Mouse (Mus musculus): Measurements from ENCODE around the gene Mypop. TPM values are rescaled to one million over a fixed set of nuclear protein-coding genes. Genes with fewer than 3 reads are reported as not detected.

The Mypop gene
- polyA plus RNA-seq, 1 experiment from 2014 or later = 3.3 TPM

DNA sequence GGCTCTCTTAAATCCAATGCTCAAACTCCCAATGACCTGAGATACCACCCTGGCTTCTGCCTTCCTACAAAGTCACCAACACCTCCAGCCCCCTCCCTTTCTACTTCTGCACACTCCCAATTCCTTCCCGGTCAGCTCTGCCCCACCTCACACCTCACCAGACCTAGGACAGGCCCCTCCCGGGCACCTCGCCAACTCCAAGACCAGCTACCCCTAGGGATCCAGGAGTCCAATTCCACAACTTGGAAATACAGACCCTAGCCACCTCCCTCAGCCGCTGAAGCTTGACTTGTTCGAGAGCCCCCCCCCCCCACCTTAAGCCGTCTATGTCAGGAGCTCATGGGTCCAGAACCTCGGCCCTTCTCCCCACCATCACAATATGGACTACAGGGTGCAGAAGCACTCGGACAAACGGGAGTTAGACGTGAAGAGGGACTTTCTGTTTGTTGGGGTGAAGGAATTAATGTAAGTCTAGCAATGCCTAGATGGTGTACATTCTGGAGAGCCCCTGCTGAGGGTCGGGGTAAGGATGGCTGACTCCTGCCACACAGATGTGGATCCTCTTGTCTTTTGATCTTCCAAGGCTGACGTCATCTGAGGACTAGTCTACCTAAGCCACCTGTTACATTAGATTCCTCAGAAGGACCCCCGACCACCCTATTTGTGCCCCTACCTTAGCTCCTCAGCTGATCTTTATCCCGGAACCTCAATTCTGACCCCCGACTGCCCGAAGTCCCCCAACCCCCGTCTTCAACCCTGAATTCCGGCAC lies 31.3 kb downstream of the Mypop start:
- no peak for ATAC-seq (replicated peaks; ENCODE audit: low FRiP score, low read depth)
- WGBS = 48% methylated on average over 18 of the region's 18 CpGs
- DNase-seq (ENCODE audit: low spot score) = no peak
- H3K36me3 ChIP-seq (ENCODE audit: insufficient read depth, low read length) = no peaks in the 10 kb centered on the region
- TF ChIP-seq CTCF (IDR thresholded peaks at IDR 0.05; ENCODE audit: low read depth) = no peak
- no peak overlapping the region for H3K4me2 ChIP-seq (ENCODE audit: low read length)
- no peak overlapping the region for H3K9ac ChIP-seq (ENCODE audit: low read depth, low read length)
- H3K9me3 ChIP-seq (replicated peaks; ENCODE audit: low read length) = no peaks in the 10 kb centered on the region
- peaks cover 15% of the 10 kb centered on the region for H3K27me3 ChIP-seq (ENCODE audit: insufficient read depth, low read length)
- 0 out of 2 replicates have a peak, but pooled peaks cover 9% of the 10 kb centered on the region for H3K4me1 ChIP-seq (replicated peaks; ENCODE audit: insufficient read depth, low read length)
- H3K27ac ChIP-seq = no peak overlapping the region
- H3K4me3 ChIP-seq (replicated peaks; ENCODE audit: low read depth, low read length) = no peak overlapping the region

DNA sequence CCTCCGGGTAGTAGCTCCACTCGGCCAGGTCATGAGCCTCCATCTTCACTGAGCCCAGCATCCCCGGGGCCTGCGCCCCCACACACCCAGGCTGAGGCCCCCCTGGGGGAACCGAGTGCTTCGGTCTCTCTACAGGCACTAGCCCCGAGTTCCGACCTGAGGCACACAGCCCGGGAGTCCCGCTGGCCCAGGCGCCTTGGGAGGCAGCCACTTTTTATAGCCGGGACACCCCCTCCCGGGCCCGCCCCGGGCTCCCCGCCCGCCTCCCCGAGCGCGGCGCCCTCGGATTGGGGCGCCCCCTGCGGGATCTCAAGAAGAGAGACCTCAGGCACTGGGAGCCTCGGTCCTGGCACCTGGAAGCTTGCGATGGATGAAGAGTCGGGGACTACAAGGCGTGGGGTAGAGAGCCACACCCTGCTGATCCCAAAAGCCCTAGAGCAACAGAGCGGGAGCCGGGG lies 32.3 kb downstream of the Mypop start, which contains the start of gene Foxa3:
Foxa3 (minus strand) TSS at position 182 of the 458 bp plus-strand sequence.
- Histone ChIP-seq H3K4me2 (ENCODE audit: low read length) (peak within 1 kb of the TSS; percentile 74), H3K36me3 (ENCODE audit: insufficient read depth, low read length) (no peaks in the 10 kb centered on the region), H3K27me3 (ENCODE audit: insufficient read depth, low read length) (peaks cover 15% of the 10 kb centered on the region), H3K4me1 (replicated peaks; ENCODE audit: insufficient read depth, low read length) (0 out of 2 replicates have a peak, but pooled peaks cover 9% of the 10 kb centered on the region), H3K4me3 (replicated peaks; ENCODE audit: low read depth, low read length) (peak within 1 kb of the TSS; percentile 90), H3K27ac (peak within 1 kb of the TSS; percentile 38; the same call in 1 of the 2 replicates), H3K9ac (ENCODE audit: low read depth, low read length) (peak within 1 kb of the TSS; percentile 88), H3K9me3 (replicated peaks; ENCODE audit: low read length) (no peaks in the 10 kb centered on the region)
- DNase-seq (ENCODE audit: low spot score) (no peak), ATAC-seq (replicated peaks; ENCODE audit: low FRiP score, low read depth) (0 out of 2 replicates have a peak, but pooled peaks have one; percentile 8)
- peak; percentile 55 for TF ChIP-seq CTCF (IDR thresholded peaks at IDR 0.05; ENCODE audit: low read depth)
- 2% methylated on average over 30 of the region's 30 CpGs for WGBS

DNA sequence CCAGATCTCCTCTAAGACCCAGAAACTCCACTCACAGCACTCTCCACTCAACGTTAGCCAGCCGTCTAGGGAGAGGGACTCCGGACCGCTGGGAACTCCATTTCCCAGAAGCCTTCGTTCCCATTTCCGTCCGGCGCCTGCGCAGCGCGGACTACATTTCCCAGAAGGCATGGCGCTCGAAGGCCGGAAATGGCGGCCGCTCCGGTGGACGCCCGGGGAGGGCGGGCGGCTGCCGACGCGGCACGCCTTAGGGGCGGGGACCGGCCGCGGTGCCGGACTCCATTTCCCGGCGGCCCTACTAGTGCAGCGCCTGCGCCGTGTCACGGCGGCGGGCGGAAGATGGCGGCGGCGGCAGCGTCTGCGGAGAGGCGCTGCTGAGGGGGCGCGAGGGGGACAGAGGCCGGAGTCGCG lies 33.1 kb downstream of the Mypop start, which contains the start of gene Sympk:
Sympk (plus strand) TSS at position 282 of the 411 bp plus-strand sequence.
- WGBS = under 1% methylated on average over 49 of the region's 50 CpGs

DNA sequence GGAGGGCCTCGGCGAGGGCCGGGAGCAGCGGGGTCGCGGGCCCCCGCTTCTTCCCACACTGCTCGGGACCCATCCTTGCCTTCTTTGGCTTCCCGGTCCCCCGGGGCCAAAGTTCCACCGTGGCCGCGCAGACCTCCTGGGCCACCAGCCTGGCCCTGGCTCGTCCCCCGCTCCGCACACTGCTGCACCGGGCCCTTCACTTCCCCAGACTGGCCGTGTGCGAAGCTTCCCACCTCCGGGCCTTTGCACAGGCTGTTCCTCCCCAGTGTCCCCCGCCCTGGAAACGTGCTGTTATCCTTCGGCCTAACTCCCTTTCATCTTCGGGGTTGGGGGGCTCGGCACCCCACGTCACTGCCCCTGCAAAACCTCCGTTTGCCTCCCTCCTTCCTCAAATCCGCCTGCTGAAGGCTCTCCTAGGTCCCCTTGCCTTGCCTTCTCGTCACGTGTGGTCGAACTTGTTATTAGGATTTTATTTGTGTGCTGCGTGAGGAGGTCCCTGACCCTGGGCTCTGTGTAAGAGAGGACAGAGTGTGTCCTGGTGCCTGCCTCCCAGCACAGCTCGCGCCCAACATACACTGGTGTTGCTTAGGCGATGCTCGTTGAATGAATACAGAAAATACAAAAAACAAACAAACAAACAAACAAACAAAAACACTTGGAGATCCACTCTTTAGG lies 33.7 kb downstream of the Mypop start:
- H3K9me3 ChIP-seq (replicated peaks; ENCODE audit: low read length) = no peaks in the 10 kb centered on the region
- under 1% methylated on average over 29 of the region's 36 CpGs for WGBS
- peak overlapping the region; percentile 74 for H3K4me2 ChIP-seq (ENCODE audit: low read length)
- DNase-seq (ENCODE audit: low spot score) = peak; percentile 46
- H3K9ac ChIP-seq (ENCODE audit: low read depth, low read length) = peak overlapping the region; percentile 88
- H3K27me3 ChIP-seq (ENCODE audit: insufficient read depth, low read length) = peaks cover 15% of the 10 kb centered on the region
- H3K4me3 ChIP-seq (replicated peaks; ENCODE audit: low read depth, low read length) = peak overlapping the region; percentile 90
- H3K27ac ChIP-seq = peak overlapping the region; percentile 38; the same call in 1 of the 2 replicates
- H3K4me1 ChIP-seq (replicated peaks; ENCODE audit: insufficient read depth, low read length) = 0 out of 2 replicates have a peak, but pooled peaks cover 9% of the 10 kb centered on the region
- peaks cover 5% of the 10 kb centered on the region for H3K36me3 ChIP-seq (ENCODE audit: insufficient read depth, low read length)
- TF ChIP-seq CTCF (IDR thresholded peaks at IDR 0.05; ENCODE audit: low read depth) = no peak
- peak; percentile 57 for ATAC-seq (replicated peaks; ENCODE audit: low FRiP score, low read depth)

More for the DNA sequence above, 33.1 kb downstream of the Mypop start, which contains the start of gene Sympk:
- H3K9me3 ChIP-seq (replicated peaks; ENCODE audit: low read length) = no peaks in the 10 kb centered on the region
- ATAC-seq (replicated peaks; ENCODE audit: low FRiP score, low read depth) = peak; percentile 96
- TF ChIP-seq CTCF (IDR thresholded peaks at IDR 0.05; ENCODE audit: low read depth) = no peak
- H3K4me3 ChIP-seq (replicated peaks; ENCODE audit: low read depth, low read length) = peak within 1 kb of the TSS; percentile 90
- peak within 1 kb of the TSS; percentile 38; the same call in 1 of the 2 replicates for H3K27ac ChIP-seq
- H3K4me2 ChIP-seq (ENCODE audit: low read length) = peak within 1 kb of the TSS; percentile 74
- 0 out of 2 replicates have a peak, but pooled peaks cover 9% of the 10 kb centered on the region for H3K4me1 ChIP-seq (replicated peaks; ENCODE audit: insufficient read depth, low read length)
- no peaks in the 10 kb centered on the region for H3K36me3 ChIP-seq (ENCODE audit: insufficient read depth, low read length)
- DNase-seq (ENCODE audit: low spot score) = peak; percentile 98
- peak within 1 kb of the TSS; percentile 88 for H3K9ac ChIP-seq (ENCODE audit: low read depth, low read length)
- peaks cover 15% of the 10 kb centered on the region for H3K27me3 ChIP-seq (ENCODE audit: insufficient read depth, low read length)

DNA sequence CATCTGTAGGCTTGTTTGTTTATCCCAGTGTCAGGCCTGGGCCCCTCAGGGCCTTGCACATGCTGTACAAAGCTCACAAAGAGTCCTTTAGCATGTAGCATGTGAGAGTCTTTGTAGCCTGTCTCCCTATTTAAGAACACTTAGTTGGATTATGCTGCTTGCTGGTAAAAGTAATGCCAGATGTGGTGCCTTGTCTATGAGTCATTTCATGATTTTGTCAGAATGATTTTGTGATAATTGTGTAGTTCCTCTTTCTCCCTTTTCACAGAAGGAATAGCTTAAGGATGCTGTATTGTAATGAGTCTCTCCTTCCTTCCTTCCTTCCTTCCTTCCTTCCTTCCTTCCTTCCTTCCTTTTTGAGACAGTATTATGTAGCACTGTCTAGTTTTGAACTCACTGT lies 37.0 kb downstream of the Mypop start:
- DNase-seq (ENCODE audit: low spot score) (no peak), ATAC-seq (replicated peaks; ENCODE audit: low FRiP score, low read depth) (no peak)
- Histone ChIP-seq H3K36me3 (ENCODE audit: insufficient read depth, low read length) (peaks cover 34% of the 10 kb centered on the region), H3K4me2 (ENCODE audit: low read length) (no peak overlapping the region), H3K4me3 (replicated peaks; ENCODE audit: low read depth, low read length) (no peak overlapping the region), H3K9me3 (replicated peaks; ENCODE audit: low read length) (no peaks in the 10 kb centered on the region), H3K4me1 (replicated peaks; ENCODE audit: insufficient read depth, low read length) (0 out of 2 replicates have a peak, but pooled peaks cover 9% of the 10 kb centered on the region), H3K27me3 (ENCODE audit: insufficient read depth, low read length) (peaks cover 7% of the 10 kb centered on the region; the same call in 1 of the 2 replicates), H3K9ac (ENCODE audit: low read depth, low read length) (no peak overlapping the region), H3K27ac (no peak overlapping the region)
- TF ChIP-seq CTCF (IDR thresholded peaks at IDR 0.05; ENCODE audit: low read depth) = no peak

DNA sequence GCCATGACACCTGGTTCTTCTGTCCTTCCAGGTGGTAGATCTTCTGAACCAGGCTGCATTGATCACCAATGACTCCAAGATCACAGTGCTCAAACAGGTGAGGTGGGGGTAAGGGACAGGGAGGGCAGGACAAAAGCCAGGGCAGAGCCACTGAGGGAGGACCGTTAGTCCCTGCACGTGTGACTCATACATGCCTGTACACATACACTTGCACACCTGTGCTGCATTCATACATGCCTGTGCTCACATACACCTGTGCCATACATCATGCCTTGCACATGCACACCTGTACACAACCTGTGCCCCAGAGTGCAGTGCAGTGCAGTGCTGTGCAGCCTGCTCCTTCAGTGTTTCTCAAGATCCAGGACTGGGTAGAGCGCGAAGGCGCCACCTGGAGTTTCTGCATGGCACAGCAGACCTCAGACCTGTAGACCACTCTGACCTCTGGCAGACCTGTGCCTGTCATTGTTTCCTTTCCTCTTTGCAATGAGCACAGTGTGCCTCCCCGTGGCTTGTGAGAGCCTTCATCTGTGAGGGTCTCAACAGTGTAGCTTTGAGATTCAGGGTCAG lies 38.1 kb downstream of the Mypop start:
- Histone ChIP-seq H3K9me3 (replicated peaks; ENCODE audit: low read length) (no peaks in the 10 kb centered on the region), H3K27me3 (ENCODE audit: insufficient read depth, low read length) (no peaks in the 10 kb centered on the region), H3K9ac (ENCODE audit: low read depth, low read length) (no peak overlapping the region), H3K4me2 (ENCODE audit: low read length) (no peak overlapping the region), H3K4me1 (replicated peaks; ENCODE audit: insufficient read depth, low read length) (0 out of 2 replicates have a peak, but pooled peaks cover 9% of the 10 kb centered on the region), H3K4me3 (replicated peaks; ENCODE audit: low read depth, low read length) (no peak overlapping the region), H3K36me3 (ENCODE audit: insufficient read depth, low read length) (peaks cover 40% of the 10 kb centered on the region), H3K27ac (no peak overlapping the region)
- DNase-seq (ENCODE audit: low spot score) (peak; percentile 70), ATAC-seq (replicated peaks; ENCODE audit: low FRiP score, low read depth) (peak; percentile 55)
- TF ChIP-seq CTCF (IDR thresholded peaks at IDR 0.05; ENCODE audit: low read depth) = peak; percentile 76
- WGBS = 62% methylated on average over 6 of the region's 6 CpGs

All from kidney, postnatal 0 days (tissue).